Mouse (Mus musculus): ENCODE data around the gene Irf9. TPM values are rescaled to one million over a fixed set of nuclear protein-coding genes. Genes with fewer than 3 reads are reported as not detected.
A peak's percentile ranks its signal among the peaks of the same experiment; 100 is the strongest.

The Irf9 gene
- total RNA-seq, 2 experiments from 2014 or later = 11.6 to 12.1 TPM

DNA sequence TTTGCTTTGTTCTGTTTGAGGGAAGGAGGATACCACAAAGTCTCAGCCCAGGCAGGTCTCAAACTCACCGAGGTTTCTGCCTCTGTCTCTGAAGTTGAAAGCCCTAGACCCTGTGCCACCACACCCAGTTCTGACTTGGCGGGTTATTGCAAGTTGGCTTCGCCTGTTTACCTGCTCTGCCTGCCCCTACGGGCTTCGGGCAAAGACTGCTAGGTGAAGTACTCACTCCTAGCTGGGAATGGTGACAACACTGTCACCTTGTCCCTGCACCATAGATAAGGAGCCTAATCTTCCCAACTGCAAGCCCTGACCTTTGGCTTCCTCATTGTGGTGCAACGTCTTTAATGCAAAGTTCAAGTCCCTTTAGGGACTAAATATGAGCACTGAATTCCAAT is 17.8 kb upstream of the Irf9 start:
- TF ChIP-seq CTCF (conservative IDR thresholded peaks at IDR 0.05) = no peak
- Histone ChIP-seq H3K4me3 (peak overlapping the region; percentile 84), H3K27ac (peak overlapping the region; percentile 93)
- DNase-seq (ENCODE audit: low spot score in 2 of 2) = no peak

DNA sequence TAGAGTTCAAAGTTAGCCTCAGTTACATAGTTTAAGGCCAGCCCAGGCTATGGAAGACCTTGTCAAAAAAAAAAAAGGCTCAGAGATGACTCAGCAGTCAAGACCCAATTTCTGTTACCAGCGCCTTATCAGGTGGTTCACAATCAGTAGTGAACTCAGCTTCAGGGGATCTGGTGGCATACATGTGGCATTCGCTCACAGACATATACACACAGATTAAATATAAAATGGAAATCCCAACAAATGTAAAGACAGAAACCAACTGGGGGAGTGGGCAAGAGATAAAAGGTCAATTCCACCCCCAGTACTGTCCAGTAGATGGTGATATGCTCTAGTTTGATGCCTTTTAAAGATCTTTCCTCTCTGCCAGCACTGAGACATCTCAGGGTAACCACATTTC is 17.2 kb upstream of the Irf9 start:
- DNase-seq (ENCODE audit: low spot score in 2 of 2) = no peak
- no peak for TF ChIP-seq CTCF (conservative IDR thresholded peaks at IDR 0.05)
- no peak overlapping the region for H3K27ac ChIP-seq
- H3K4me3 ChIP-seq = no peak overlapping the region

DNA sequence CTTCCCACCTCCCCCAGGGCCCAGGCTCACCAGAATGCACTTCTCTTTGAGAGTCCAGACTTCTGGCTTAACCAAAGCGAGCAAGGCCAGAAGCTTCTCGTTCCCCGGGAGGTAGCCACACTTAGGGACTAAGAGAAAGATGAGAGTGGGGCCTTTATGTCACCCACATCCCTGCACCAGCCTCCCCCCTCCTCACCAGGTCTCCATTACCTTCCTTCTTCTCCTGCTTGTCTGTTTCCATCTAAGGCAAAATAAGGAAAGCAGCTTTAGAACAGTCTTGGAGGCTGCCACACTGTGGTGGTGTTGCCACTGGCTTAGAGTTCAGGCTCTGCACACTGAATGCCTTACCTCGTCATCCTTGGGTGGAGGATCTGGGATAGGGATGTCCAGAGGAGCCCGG is 14.1 kb upstream of the Irf9 start:
- no peak for DNase-seq (ENCODE audit: low spot score in 2 of 2)
- no peak for TF ChIP-seq CTCF (conservative IDR thresholded peaks at IDR 0.05)
- H3K4me3 ChIP-seq = no peak overlapping the region
- no peak overlapping the region for H3K27ac ChIP-seq

DNA sequence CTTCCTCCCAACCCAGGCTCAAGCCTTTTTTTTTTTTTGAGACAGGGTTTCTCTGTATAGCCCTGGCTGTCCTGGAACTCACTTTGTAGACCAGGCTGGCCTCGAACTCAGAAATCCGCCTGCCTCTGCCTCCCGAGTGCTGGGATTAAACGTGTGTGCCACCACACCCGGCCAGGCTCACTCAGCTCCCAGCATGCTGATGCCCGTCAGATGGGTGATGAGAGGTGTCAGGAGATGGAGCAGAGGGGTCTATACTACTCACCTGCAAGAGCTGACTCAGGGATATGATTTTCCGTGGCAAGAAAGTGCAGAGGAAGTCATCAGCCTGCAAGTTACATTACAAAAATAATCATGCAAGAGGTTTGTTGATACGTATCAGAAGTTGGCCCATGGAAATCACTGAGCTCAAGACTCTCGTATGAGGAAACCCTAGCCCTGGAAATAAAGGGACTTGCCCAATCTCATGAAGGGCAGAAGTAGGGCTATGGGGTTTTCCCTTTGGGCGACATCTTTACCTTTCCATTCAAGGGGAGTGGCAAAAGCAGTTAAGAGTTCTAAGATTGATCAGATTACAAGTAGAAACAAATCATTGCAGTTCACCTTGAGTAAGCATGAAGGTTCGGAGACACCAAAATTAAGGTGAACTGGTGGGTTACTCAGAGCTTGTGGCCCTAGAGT is 13.5 kb upstream of the Irf9 start:
- Histone ChIP-seq H3K27ac (peak overlapping the region; percentile 82; the same call in 1 of the 2 replicates), H3K4me3 (peak overlapping the region; percentile 96)
- no peak for TF ChIP-seq CTCF (conservative IDR thresholded peaks at IDR 0.05)
- no peak for DNase-seq (ENCODE audit: low spot score in 2 of 2)

DNA sequence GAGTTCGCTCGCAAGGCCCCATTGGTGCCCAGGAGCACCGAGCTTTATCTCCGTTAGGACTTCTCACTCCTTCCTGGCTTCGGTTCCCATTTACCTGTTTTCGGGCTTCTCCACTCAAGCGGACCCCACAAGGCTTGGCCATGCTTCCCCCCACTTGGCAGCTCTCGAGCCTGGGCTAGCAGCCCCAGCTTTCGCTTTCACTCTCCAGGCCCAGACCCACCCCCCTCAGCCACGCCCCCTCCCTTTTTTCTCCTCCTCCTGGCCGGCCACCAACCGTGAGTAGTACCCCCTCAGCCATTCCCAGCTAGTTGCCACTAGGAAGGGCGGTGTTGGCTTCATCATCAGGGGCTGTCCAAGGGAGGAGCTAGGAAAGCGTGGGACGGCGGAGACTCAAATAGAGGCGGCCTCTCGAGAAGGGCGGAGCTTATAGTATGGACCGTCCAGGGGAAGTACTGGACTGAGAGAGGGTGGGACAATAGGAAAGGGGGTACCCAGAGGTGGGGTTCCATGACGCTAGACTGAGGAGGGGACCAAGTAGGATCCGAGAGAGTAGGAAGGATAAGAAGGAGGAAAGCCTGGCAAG is 12.5 kb upstream of the Irf9 start, which contains the start of gene Psme2:
Psme2 (minus strand) TSS at position 366 of the 583 bp plus-strand sequence.
- Histone ChIP-seq H3K27ac (peak within 1 kb of the TSS; percentile 99), H3K4me3 (peak within 1 kb of the TSS; percentile 96)
- no peak for TF ChIP-seq CTCF (conservative IDR thresholded peaks at IDR 0.05)
- DNase-seq (ENCODE audit: low spot score in 2 of 2) = peak; percentile 86 to 97

DNA sequence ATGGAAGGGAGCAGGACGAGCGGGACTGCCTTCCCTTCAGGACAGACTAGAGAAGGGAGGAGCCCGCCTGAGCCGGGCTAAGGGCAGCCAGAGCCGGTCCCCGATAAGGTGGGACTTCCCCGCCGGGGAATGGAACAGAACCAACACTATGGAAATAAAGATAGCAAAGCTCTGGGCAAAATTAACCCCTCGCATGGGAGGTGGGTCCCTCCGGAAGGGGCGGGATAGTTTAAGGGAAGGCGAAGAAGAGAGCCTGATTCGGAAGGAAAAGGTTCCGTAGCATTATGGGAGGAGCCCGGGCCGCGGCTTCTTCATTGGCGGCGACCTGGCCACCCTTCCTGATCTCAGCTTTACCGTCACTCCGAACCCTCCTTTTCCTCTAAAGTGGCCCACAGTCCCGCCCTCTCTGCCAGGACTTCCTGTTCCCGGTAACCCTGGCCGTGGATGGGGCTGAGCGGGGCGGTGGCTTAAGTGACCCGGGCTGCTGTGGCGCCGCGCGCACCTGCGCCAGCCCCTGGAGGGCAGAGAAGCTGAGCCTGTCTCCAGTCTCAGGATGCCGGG is 12.0 kb upstream of the Irf9 start, which contains the start of gene Rnf31:
Rnf31 (plus strand) TSS at position 378 of the 561 bp plus-strand sequence.
- Histone ChIP-seq H3K27ac (peak within 1 kb of the TSS; percentile 99), H3K4me3 (peak within 1 kb of the TSS; percentile 96)
- DNase-seq (ENCODE audit: low spot score in 2 of 2) = peak; percentile 88 to 96
- no peak for TF ChIP-seq CTCF (conservative IDR thresholded peaks at IDR 0.05)

DNA sequence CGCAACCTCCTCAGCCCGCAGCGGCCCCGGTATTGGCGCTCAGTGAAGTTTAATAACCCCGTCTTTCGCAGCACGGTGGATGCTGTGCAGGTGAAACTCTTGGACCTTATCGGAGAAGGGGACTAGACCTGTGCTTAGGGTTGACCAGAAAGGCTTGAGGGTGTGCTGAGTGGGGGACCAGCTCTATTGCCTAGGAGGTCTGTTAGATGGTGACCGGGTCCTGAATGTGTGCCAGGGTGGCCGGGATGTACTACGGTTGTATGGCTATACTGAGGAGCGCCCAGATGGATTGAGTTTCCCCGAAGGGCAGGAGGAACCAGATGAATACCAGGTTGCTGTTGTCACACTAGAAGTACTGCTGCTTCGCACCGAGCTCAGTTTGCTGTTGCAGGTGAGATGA is 11.1 kb upstream of the Irf9 start:
- H3K4me3 ChIP-seq = peak overlapping the region; percentile 96
- H3K27ac ChIP-seq = peak overlapping the region; percentile 99
- TF ChIP-seq CTCF (conservative IDR thresholded peaks at IDR 0.05) = no peak
- DNase-seq (ENCODE audit: low spot score in 2 of 2) = no peak

DNA sequence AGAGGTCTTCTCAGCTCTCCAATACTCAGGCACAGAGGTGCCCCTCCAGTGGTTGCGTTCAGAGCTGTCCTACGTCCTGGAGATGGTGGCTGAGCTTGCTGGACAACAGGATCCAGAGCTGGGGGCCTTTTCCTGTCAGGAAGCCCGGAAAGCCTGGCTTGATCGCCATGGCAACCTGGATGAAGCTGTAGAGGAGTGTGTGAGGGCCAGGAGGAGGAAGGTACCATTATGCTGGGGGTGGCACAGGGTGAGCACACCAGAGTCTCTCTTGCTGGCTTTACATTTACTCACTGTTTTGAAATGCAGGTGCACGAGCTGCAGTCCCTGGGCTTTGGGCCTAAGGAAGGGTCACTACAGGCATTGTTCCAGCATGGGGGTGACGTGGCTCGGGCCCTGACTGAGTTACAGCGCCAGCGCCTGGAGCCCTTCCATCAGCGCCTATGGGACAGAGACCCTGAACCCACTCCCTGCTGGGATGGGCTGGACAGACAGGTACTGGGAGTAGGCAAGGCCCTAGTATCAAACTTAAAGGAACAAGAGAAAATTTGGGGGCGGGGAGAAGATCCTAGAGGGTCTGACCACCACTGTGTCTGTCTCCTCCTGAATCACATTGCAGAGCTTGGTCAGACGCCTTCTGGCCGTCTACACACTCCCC is 7.2 kb upstream of the Irf9 start:
- peak in 1 of 2 experiments; percentile 36 for DNase-seq (ENCODE audit: low spot score in 2 of 2)
- Histone ChIP-seq H3K27ac (peak overlapping the region; percentile 67), H3K4me3 (no peak overlapping the region)
- no peak for TF ChIP-seq CTCF (conservative IDR thresholded peaks at IDR 0.05)

DNA sequence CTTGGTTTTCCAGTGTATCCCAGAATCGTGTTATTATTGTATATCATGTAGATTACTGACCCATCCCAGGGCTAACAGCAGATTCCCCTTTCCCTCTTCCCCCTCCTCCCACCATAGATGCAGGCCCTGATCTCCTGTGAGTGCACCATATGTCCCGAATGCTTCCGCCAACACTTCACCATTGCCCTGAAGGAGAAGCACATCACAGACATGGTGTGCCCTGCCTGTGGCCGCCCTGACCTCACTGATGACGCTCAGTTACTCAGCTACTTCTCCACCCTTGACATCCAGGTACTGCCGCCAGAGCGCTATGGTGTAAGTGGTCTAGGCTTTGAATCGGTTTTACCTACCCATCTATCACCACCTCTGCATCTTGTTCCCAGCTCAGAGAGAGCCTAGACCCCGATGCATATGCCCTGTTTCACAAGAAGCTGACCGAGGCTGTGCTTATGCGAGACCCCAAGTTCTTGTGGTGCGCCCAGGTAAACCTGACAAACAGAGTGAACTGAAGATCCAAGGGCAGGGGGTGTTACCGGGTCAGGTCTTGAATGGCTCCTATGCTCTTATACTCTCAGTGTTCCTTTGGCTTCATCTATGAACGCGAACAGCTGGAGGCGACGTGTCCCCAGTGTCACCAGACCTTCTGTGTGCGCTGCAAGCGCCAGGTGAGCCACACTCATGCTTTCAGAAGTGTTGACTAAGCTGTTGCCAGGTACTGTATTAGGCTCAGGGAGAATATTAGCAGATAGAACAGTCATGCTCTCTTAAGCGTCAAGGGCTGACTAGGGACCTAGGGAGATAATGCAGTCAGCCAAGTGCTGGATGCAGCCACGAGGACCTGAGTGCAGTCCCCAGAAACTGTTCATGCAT is 4.6 kb upstream of the Irf9 start:
- no peak for DNase-seq (ENCODE audit: low spot score in 2 of 2)
- TF ChIP-seq CTCF (conservative IDR thresholded peaks at IDR 0.05) = no peak
- Histone ChIP-seq H3K27ac (no peak overlapping the region), H3K4me3 (no peak overlapping the region)

DNA sequence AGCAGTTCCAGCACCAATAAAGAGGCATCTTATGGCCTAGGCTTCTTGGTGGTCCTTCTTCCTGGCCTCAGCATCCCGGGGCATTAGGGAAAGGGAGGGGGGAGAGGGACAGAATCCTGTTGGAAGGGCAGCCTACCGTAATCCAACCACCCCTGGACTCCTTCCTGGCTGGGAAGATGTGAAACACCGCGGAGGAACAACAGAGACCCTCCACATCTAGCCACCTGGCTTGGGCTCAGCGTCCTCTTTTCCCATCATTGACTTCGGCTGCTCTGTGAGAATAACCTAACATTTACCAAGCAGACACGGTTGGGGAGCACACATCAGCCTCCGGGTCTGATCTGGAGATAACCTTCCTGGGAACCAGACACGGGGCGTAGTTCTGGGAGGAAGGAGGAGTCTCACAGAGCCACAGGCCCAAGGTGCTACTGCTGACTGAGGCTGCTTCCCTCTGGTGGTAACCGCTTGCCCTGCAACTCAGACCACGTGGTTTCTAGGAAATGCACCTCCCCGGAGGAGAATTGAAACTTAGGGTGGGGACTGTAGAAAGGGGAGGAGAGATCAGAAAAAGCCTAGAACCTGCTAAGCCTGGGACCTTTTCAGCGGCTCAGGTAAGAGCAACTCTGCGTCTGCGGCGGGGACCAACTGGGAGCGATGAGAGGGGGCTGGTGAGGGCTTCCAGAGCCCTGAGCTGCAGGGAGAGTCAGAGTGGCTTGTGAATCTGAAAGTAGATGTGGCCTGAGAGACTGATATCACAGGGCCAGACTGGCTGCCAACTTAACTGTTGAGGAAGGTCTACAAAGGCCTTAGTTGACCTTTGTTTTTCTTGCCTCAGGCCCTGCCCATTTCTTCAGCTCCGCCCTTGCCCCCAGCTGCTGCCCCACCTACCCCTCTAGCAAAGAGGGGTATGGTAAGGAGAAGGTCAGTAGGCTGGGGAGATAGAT is 534 bp downstream of the Irf9 start:
- DNase-seq (ENCODE audit: low spot score in 2 of 2) = peak; percentile 85 to 86
- TF ChIP-seq CTCF (conservative IDR thresholded peaks at IDR 0.05) = peak; percentile 93
- peak overlapping the region; percentile 81 for H3K27ac ChIP-seq
- peak overlapping the region; percentile 52 for H3K4me3 ChIP-seq

DNA sequence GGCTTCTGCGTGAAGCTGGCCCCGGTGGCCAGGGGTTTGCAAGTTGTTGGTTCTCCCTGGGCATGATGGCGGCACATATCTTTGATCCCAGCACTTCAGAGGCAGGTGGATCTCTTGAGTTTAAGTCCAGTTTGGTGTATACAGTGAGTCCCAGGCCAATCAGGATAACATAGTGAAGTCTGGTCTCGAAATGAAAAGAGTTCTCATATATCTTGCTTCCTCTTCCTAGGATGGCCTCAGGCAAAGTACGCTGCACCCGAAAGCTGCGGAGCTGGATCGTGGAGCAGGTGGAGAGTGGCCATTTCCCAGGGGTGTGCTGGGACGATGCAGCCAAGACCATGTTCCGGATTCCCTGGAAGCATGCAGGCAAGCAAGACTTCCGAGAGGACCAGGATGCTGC is 1.5 kb downstream of the Irf9 start:
- TF ChIP-seq CTCF (conservative IDR thresholded peaks at IDR 0.05) = no peak
- H3K4me3 ChIP-seq = peak overlapping the region; percentile 52; the same call in 1 of the 2 replicates
- peak overlapping the region; percentile 81; the same call in 1 of the 2 replicates for H3K27ac ChIP-seq
- DNase-seq (ENCODE audit: low spot score in 2 of 2) = no peak

All from layer of hippocampus, adult 2 months (tissue).